Mouse (Mus musculus) ovary, adult 10 weeks (tissue): Measurements from ENCODE around the gene Vmn1r76. TPM values are rescaled to one million over a fixed set of nuclear protein-coding genes. Genes with fewer than 3 reads are reported as not detected.

Source experiments
- polyA plus RNA-seq: library from polyadenylated mRNA; stranded (reverse); fragments of 350-450 nt; fragmentation: Illumina TruSeq; extraction: RNeasy Lipid Tissue Mini Kit (QIAGEN cat#74804); gene quantifications from one replicate; pipeline ENCODE4 v1.2.3, GENCODE M21; 2014

The Vmn1r76 gene
- 0.06 TPM for polyA plus RNA-seq

DNA sequence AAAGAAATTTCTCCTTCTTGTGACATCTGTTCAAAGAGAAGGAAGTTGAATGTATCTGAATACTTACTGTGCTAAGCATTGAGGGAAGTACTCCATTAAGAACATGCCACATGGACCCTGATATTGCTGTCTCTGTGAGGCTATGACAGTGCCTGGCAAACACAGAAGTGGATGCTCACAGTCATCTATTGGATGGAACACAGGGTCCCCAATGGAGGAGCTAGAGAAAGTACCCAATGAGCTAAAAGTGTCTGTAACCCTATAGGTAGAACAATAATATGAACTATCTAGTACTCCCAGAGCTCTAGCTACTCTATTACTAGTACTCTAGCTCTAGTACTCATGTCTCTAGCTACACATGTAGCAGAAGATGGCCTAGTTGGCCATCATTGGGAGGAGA, at the start of gene Vmn1r76:
Gene Vmn1r76, minus strand, starts transcription at position 101 of the 400 bp plus-strand sequence.

DNA sequence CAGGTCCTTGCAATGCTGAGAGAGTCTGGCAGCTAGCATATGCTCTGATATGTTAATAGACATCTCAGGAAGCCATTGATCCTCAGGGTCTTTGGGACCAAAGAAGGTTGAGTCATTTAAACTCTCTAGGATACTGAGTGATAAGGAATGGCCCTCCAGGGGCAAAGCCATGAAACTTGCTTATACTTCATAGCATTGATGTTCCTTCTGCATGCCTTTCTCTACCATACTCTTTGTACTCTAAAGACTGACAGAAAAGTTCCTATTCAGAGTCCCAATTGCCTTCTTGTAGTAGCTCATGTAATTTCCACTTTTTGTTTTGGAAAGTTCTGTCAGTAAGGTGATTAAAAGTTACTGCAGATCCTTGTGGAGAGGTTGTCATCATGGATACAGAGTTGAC, 63.7 kb downstream of the Vmn1r76 start, which contains the start of gene Vmn1r75:
Gene Vmn1r75, plus strand, starts transcription at position 301 of the 400 bp plus-strand sequence.

Other genes starting within 250 kb of the Vmn1r76 start
- not detected for gene Vmn1r73, start 207.9 kb downstream of the Vmn1r76 start, polyA plus RNA-seq
- not detected for gene Vmn1r74, start 104.2 kb downstream of the Vmn1r76 start, polyA plus RNA-seq
- gene Vmn1r75, start 63.6 kb downstream of the Vmn1r76 start, polyA plus RNA-seq = not detected
- not detected for gene Vmn1r77, start 98.5 kb upstream of the Vmn1r76 start, polyA plus RNA-seq
- gene Vmn1r78, start 212.0 kb upstream of the Vmn1r76 start, polyA plus RNA-seq = not detected
- not detected for gene Vmn1r79, start 233.1 kb upstream of the Vmn1r76 start, polyA plus RNA-seq